Mouse (Mus musculus) thymus, adult 2 months (tissue): ENCODE results near the gene Smok3c.
"Not testable (repeated sequence)": the region's sequence is repeated elsewhere in the genome, so short reads cannot be mapped to it uniquely, and the experiment has no call there.

Source experiments
- CTCF ChIP-seq: fragments of 200-500 bp; IDR thresholded peaks from 2 replicates; pipeline ENCODE4 v1.5.1; 2012; ENCODE audit warnings: mild to moderate bottlenecking, control low read depth, low read length, moderate library complexity, borderline replicate concordance; ENCODE audit not compliant: control insufficient read depth, poor library complexity, insufficient read depth; ENCODE audit errors: extremely low read depth
- POLR2A ChIP-seq: fragments of 200-500 bp; IDR thresholded peaks from 2 replicates; pipeline ENCODE4 v1.6.1; 2012; ENCODE audit warnings: mild to moderate bottlenecking, low read length, control low read depth, moderate library complexity; ENCODE audit not compliant: control insufficient read depth, poor library complexity, insufficient read depth; ENCODE audit errors: extremely low read depth

DNA sequence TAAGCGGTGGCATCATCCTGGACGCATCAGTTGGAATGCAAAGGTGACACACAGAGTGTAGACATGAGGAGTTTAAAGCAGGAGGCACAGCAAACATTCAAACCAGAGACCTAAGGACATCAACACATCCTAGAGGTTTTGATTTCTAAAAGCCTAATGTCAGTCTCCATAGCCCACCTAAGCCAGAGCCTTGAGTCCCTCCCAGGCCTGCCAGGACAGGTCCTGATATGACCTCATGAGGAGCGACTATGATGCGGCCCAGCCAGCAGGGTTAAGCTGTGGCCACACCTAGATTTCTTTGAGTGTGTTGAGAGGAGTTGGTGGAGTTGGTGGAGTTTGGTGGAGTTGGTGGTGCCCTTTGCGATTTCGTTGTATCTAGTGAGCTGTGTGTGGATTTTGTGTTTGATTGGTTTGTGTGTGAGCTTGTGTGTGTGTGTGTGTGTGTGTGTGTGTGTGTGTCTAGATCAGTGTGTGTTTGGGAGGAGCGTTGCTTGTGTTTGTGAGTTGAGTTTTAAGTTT is 32.0 kb upstream of the Smok3c start, which contains the start of the genes Smok3a and Smok3b:
- TF ChIP-seq CTCF, POLR2A: not testable (repeated sequence)
